Mouse (Mus musculus) testis, adult 2 months (tissue): ENCODE results near the gene Rad51b.

Experiments used
- CTCF ChIP-seq: fragments of 200-500 bp; IDR thresholded peaks from 2 replicates; pipeline ENCODE4 v1.5.1; 2012; ENCODE audit warnings: low read depth, mild to moderate bottlenecking, inconsistent platforms, low read length, moderate library complexity; ENCODE audit not compliant: control insufficient read depth, insufficient read depth, insufficient replicate concordance
- POLR2A ChIP-seq: fragments of 200-500 bp; IDR thresholded peaks from 2 replicates; pipeline ENCODE4 v1.6.1; 2012; ENCODE audit warnings: low read depth, mild to moderate bottlenecking, inconsistent platforms, low read length, moderate library complexity; ENCODE audit not compliant: control insufficient read depth

DNA sequence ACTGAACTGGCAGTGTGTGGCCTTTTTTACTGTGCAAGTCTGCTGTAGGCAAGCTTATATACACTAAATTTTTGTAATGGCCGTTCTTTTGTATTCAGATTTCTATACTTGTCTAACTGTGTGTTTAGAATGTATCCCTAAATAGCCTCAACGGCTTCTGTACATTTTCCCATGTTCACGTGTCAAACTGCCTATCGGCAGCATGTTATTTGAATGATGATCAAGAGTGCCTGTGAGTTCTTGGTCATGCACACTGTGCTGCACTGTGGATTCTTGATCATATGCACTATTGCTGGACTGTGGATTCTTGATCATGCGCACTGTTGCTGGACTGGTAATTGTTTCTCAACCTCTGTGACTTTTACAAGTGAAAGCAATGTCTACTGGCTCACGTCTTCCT, 417.4 kb downstream of the Rad51b start:
- TF ChIP-seq CTCF (no peak), POLR2A (no peak)
